Comparison of ENCODE assay signal across 7 mouse cellular contexts in genomic region chr10:126957359-126958107, GRCm38 (mm10). TPM values are rescaled to one million over a fixed set of nuclear protein-coding genes. Genes with fewer than 3 reads are reported as not detected.
DNase-seq lines count a peak whose midpoint lies in the region; ATAC-seq and TF ChIP-seq lines count a peak whose summit lies in the region.

No protein-coding gene starts in this region.

- H3K27ac ChIP-seq in embryonic facial prominence, embryonic 10.5 days (replicated peaks), result peak overlapping the region; percentile 74
- peak overlapping the region; percentile 88 for H3K27ac ChIP-seq in heart, embryonic 10.5 days
- H3K27ac ChIP-seq in kidney, embryonic 15.5 days, result peak overlapping the region; percentile 69
- H3K27ac ChIP-seq in limb, embryonic 14.5 days (replicated peaks; ENCODE audit: low read depth, low read length), result peak overlapping the region; percentile 76
- peak overlapping the region; percentile 88 for H3K27ac ChIP-seq in midbrain, embryonic 13.5 days

- peaks cover 40% of the 10 kb centered on the region for H3K27me3 ChIP-seq in embryonic facial prominence, embryonic 10.5 days (replicated peaks; ENCODE audit: low read depth, poor library complexity, severe bottlenecking)
- 0 out of 2 replicates have a peak, but pooled peaks cover 3% of the 10 kb centered on the region for H3K27me3 ChIP-seq in heart, embryonic 10.5 days (ENCODE audit: insufficient read depth, poor library complexity, severe bottlenecking)
- no peaks in the 10 kb centered on the region for H3K27me3 ChIP-seq in kidney, embryonic 15.5 days
- no peaks in the 10 kb centered on the region for H3K27me3 ChIP-seq in limb, embryonic 14.5 days (ENCODE audit: control insufficient read depth, insufficient read depth, low read length)
- peaks cover 29% of the 10 kb centered on the region for H3K27me3 ChIP-seq in midbrain, embryonic 13.5 days

- TF ChIP-seq POLR2A in limb, embryonic 14.5 days (IDR thresholded peaks at IDR 0.05; ENCODE audit: borderline replicate concordance, extremely low read depth, insufficient read depth, insufficient read length), result no peak

- 2% methylated on average over 25 of the region's 25 CpGs for WGBS in embryonic facial prominence, embryonic 10.5 days
- WGBS in heart, embryonic 10.5 days, result 3% methylated on average over 25 of the region's 25 CpGs
- 4% methylated on average over 25 of the region's 25 CpGs for WGBS in kidney, embryonic 15.5 days
- 3% methylated on average over 25 of the region's 25 CpGs for WGBS in limb, embryonic 14.5 days
- WGBS in midbrain, embryonic 13.5 days, result under 1% methylated on average over 25 of the region's 25 CpGs

- H3K4me3 ChIP-seq in embryonic facial prominence, embryonic 10.5 days, result peak overlapping the region; percentile 45
- peak overlapping the region; percentile 42 for H3K4me3 ChIP-seq in heart, embryonic 10.5 days
- no peak overlapping the region for H3K4me3 ChIP-seq in kidney, embryonic 15.5 days (replicated peaks)
- H3K4me3 ChIP-seq in limb, embryonic 14.5 days (replicated peaks; ENCODE audit: low read length), result no peak overlapping the region; the same call in 1 of the 2 replicates
- H3K4me3 ChIP-seq in midbrain, embryonic 13.5 days (replicated peaks), result peak overlapping the region; percentile 7

- no peaks in the 10 kb centered on the region for H3K36me3 ChIP-seq in embryonic facial prominence, embryonic 10.5 days (replicated peaks)
- no peaks in the 10 kb centered on the region for H3K36me3 ChIP-seq in heart, embryonic 10.5 days
- no peaks in the 10 kb centered on the region for H3K36me3 ChIP-seq in kidney, embryonic 15.5 days
- H3K36me3 ChIP-seq in limb, embryonic 14.5 days (ENCODE audit: control insufficient read depth, insufficient read depth, low read length), result no peaks in the 10 kb centered on the region
- H3K36me3 ChIP-seq in midbrain, embryonic 13.5 days, result no peaks in the 10 kb centered on the region

- H3K9ac ChIP-seq in kidney, embryonic 15.5 days, result no peak overlapping the region; the same call in 1 of the 2 replicates
- peak overlapping the region; percentile 40; the same call in 1 of the 2 replicates for H3K9ac ChIP-seq in limb, embryonic 14.5 days (ENCODE audit: low read depth, low read length, severe bottlenecking)
- peak overlapping the region; percentile 64 for H3K9ac ChIP-seq in midbrain, embryonic 13.5 days (replicated peaks)

- peak; percentile 59; the same call in 1 of the 2 replicates for ATAC-seq in kidney, embryonic 15.5 days (replicated peaks; ENCODE audit: low FRiP score)
- ATAC-seq in limb, embryonic 14.5 days (ENCODE audit: low FRiP score, low read depth), result peak; percentile 68
- ATAC-seq in midbrain, embryonic 13.5 days, result peak; percentile 96

- peak overlapping the region; percentile 42 for H3K4me2 ChIP-seq in kidney, embryonic 15.5 days
- peak overlapping the region; percentile 22 for H3K4me2 ChIP-seq in limb, embryonic 14.5 days (replicated peaks; ENCODE audit: low read depth, low read length, severe bottlenecking)
- H3K4me2 ChIP-seq in midbrain, embryonic 13.5 days (replicated peaks), result peak overlapping the region; percentile 49

- H3K9me3 ChIP-seq in embryonic facial prominence, embryonic 10.5 days, result no peaks in the 10 kb centered on the region
- no peaks in the 10 kb centered on the region for H3K9me3 ChIP-seq in heart, embryonic 10.5 days
- H3K9me3 ChIP-seq in kidney, embryonic 15.5 days (replicated peaks), result no peaks in the 10 kb centered on the region
- no peaks in the 10 kb centered on the region for H3K9me3 ChIP-seq in limb, embryonic 14.5 days (ENCODE audit: control insufficient read depth, low read length)
- H3K9me3 ChIP-seq in midbrain, embryonic 13.5 days, result 0 out of 2 replicates have a peak, but pooled peaks cover under 1% of the 10 kb centered on the region

- peaks cover 37% of the 10 kb centered on the region for H3K4me1 ChIP-seq in embryonic facial prominence, embryonic 10.5 days
- H3K4me1 ChIP-seq in heart, embryonic 10.5 days, result peaks cover 41% of the 10 kb centered on the region
- H3K4me1 ChIP-seq in kidney, embryonic 15.5 days, result peaks cover 37% of the 10 kb centered on the region
- peaks cover 34% of the 10 kb centered on the region for H3K4me1 ChIP-seq in limb, embryonic 14.5 days (ENCODE audit: control insufficient read depth, insufficient read depth, low read length)
- peaks cover 21% of the 10 kb centered on the region for H3K4me1 ChIP-seq in midbrain, embryonic 13.5 days (replicated peaks)

- peak; percentile 95 for DNase-seq in brain, adult 2 months (ENCODE audit: low read depth, low spot score)
- peak; percentile 79 for DNase-seq in embryonic facial prominence, embryonic 10.5 days (ENCODE audit: low spot score)
- DNase-seq in heart, embryonic 10.5 days (ENCODE audit: low spot score), result peak; percentile 89
- DNase-seq in limb, embryonic 14.5 days (ENCODE audit: low spot score), result peak; percentile 59
- DNase-seq in urinary bladder, postnatal 14 days (ENCODE audit: low spot score), result peak; percentile 52

RNA-seq across cellular contexts. Expression of gene Ctdsp2, which starts 21.0 kb away (rescaled TPM):
- 46.2 and 49.3 TPM in 2 replicates for polyA plus RNA-seq in embryonic facial prominence, embryonic 10.5 days (2016; fragmentation: Nextera tagmentation; extraction: Ambion mirVana)
- polyA plus RNA-seq in heart, embryonic 10.5 days (2016; fragmentation: Nextera tagmentation; extraction: Ambion mirVana), result 37.8 and 46.2 TPM in 2 replicates
- 67.5 and 73.2 TPM in 2 replicates for polyA plus RNA-seq in kidney, embryonic 15.5 days (2015; fragmentation: Nextera tagmentation; extraction: Ambion mirVana)
- 230 and 284 TPM in 2 replicates for polyA plus RNA-seq in limb, embryonic 14.5 days (2012; rRNA removed)
- polyA plus RNA-seq in limb, embryonic 14.5 days (2014; fragmentation: Nextera tagmentation; extraction: Ambion mirVana), result 143 and 153 TPM in 2 replicates
- 18.7 and 23.6 TPM in 2 replicates for polyA plus RNA-seq in midbrain, embryonic 13.5 days (2015; fragmentation: Nextera tagmentation; extraction: Ambion mirVana)

RNA-seq across cellular contexts. Expression of gene Avil, which starts 43.0 kb away (rescaled TPM):
- polyA plus RNA-seq in embryonic facial prominence, embryonic 10.5 days (2016; fragmentation: Nextera tagmentation; extraction: Ambion mirVana), result 0.06 and 0.44 TPM in 2 replicates
- 0.07 TPM in 1 of 2 replicates, not detected in the other for polyA plus RNA-seq in heart, embryonic 10.5 days (2016; fragmentation: Nextera tagmentation; extraction: Ambion mirVana)
- polyA plus RNA-seq in kidney, embryonic 15.5 days (2015; fragmentation: Nextera tagmentation; extraction: Ambion mirVana), result 0.10 and 0.36 TPM in 2 replicates
- polyA plus RNA-seq in limb, embryonic 14.5 days (2012; rRNA removed), result 0.35 and 0.45 TPM in 2 replicates
- polyA plus RNA-seq in limb, embryonic 14.5 days (2014; fragmentation: Nextera tagmentation; extraction: Ambion mirVana), result 0.22 and 0.28 TPM in 2 replicates
- 2.2 and 2.8 TPM in 2 replicates for polyA plus RNA-seq in midbrain, embryonic 13.5 days (2015; fragmentation: Nextera tagmentation; extraction: Ambion mirVana)

RNA-seq across cellular contexts. Expression of gene Atp23, which starts 56.4 kb away (rescaled TPM):
- 20.0 and 22.6 TPM in 2 replicates for polyA plus RNA-seq in embryonic facial prominence, embryonic 10.5 days (2016; fragmentation: Nextera tagmentation; extraction: Ambion mirVana)
- 10.8 and 15.4 TPM in 2 replicates for polyA plus RNA-seq in heart, embryonic 10.5 days (2016; fragmentation: Nextera tagmentation; extraction: Ambion mirVana)
- 18.3 and 19.5 TPM in 2 replicates for polyA plus RNA-seq in kidney, embryonic 15.5 days (2015; fragmentation: Nextera tagmentation; extraction: Ambion mirVana)
- 14.6 and 15.6 TPM in 2 replicates for polyA plus RNA-seq in limb, embryonic 14.5 days (2012; rRNA removed)
- 20.4 and 25.4 TPM in 2 replicates for polyA plus RNA-seq in limb, embryonic 14.5 days (2014; fragmentation: Nextera tagmentation; extraction: Ambion mirVana)
- 9.1 and 9.2 TPM in 2 replicates for polyA plus RNA-seq in midbrain, embryonic 13.5 days (2015; fragmentation: Nextera tagmentation; extraction: Ambion mirVana)

Comparison
In these comparisons a context has a peak if more than half of its experiments do, and no peak if none do; other contexts are left out.
1. H3K4me3 ChIP-seq: peak in embryonic facial prominence, embryonic 10.5 days (single experiment), heart, embryonic 10.5 days (single experiment) and midbrain, embryonic 13.5 days (single experiment); none in kidney, embryonic 15.5 days (single experiment) and limb, embryonic 14.5 days (single experiment).
2. Peak in every context shown above with its lines, with median percentiles within 50 percentile points of each other: DNase-seq, H3K27ac ChIP-seq, ATAC-seq and H3K4me2 ChIP-seq.